Mouse (Mus musculus): ENCODE measurements around the gene Golm1.

- no peak for TF ChIP-seq POLR2A (IDR thresholded peaks at IDR 0.05; ENCODE audit: insufficient read depth, low read depth, low read length)
- TF ChIP-seq CTCF (IDR thresholded peaks at IDR 0.05; ENCODE audit: insufficient read depth, low read depth, low read length): no peak
These were observed 12.7 kb upstream of the Golm1 start for GRCm38 (mm10) chr13:59688338-59688770.

Measured in olfactory bulb, adult 2 months (tissue).